Mouse (Mus musculus) layer of hippocampus, adult 11-12 months (tissue): ENCODE results near the gene Pa2g4.
"Not testable (repeated sequence)": the region's sequence is repeated elsewhere in the genome, so short reads cannot be mapped to it uniquely, and the experiment has no call there.

Experiments
- DNase-seq: peaks from one replicate; pipeline ENCODE4 v3.0.0; 2022; ENCODE audit warnings: low spot score

Pa2g4 gene

GRCm38 (mm10) chr10:128578330-128578729, 12.5 kb upstream of the Pa2g4 start:
- DNase-seq = no peak

- no peak for DNase-seq
These were observed 9.3 kb upstream of the Pa2g4 start for GRCm38 (mm10) chr10:128575063-128575462.

- no peak for DNase-seq
These were observed 490 bp downstream of the Pa2g4 start for GRCm38 (mm10) chr10:128565206-128565787.

- no peak for DNase-seq
These were observed 2.2 kb downstream of the Pa2g4 start for GRCm38 (mm10) chr10:128563544-128563943.

- no peak for DNase-seq
These were observed 8.8 kb downstream of the Pa2g4 start for GRCm38 (mm10) chr10:128556963-128557362.

GRCm38 (mm10) chr10:128556286-128556685, 9.5 kb downstream of the Pa2g4 start:
- no peak for DNase-seq

GRCm38 (mm10) chr10:128555567-128555966, 10.2 kb downstream of the Pa2g4 start:
- DNase-seq = not testable (repeated sequence)

GRCm38 (mm10) chr10:128550144-128550823, 15.5 kb downstream of the Pa2g4 start:
- DNase-seq = not testable (repeated sequence)

- not testable (repeated sequence) for DNase-seq
These were observed 16.1 kb downstream of the Pa2g4 start for GRCm38 (mm10) chr10:128549682-128550057.

- DNase-seq = peak; percentile 95
These were observed 16.7 kb downstream of the Pa2g4 start, which contains the start of gene Rpl41 for GRCm38 (mm10) chr10:128548947-128549681. TSS of gene Rpl41 (minus strand) at chr10:128549305.

- not testable (repeated sequence) for DNase-seq
These were observed 17.6 kb downstream of the Pa2g4 start for GRCm38 (mm10) chr10:128548051-128548791.

GRCm38 (mm10) chr10:128547361-128548032, 18.3 kb downstream of the Pa2g4 start, which contains the start of gene Zc3h10:
TSS of gene Zc3h10 (minus strand) at chr10:128547774.
- DNase-seq = peak; percentile 95

GRCm38 (mm10) chr10:128546787-128547186, 19.0 kb downstream of the Pa2g4 start:
- DNase-seq = no peak

GRCm38 (mm10) chr10:128546361-128546760, 19.4 kb downstream of the Pa2g4 start:
- DNase-seq = no peak

- DNase-seq = no peak
These were observed 20.3 kb downstream of the Pa2g4 start for GRCm38 (mm10) chr10:128545570-128545898.

- DNase-seq = no peak
These were observed 20.9 kb downstream of the Pa2g4 start for GRCm38 (mm10) chr10:128544674-128545569.

- no peak for DNase-seq
These were observed 21.6 kb downstream of the Pa2g4 start for GRCm38 (mm10) chr10:128544151-128544657.

GRCm38 (mm10) chr10:128543100-128543499, 22.7 kb downstream of the Pa2g4 start:
- DNase-seq = no peak

- DNase-seq = no peak
These were observed 27.4 kb downstream of the Pa2g4 start for GRCm38 (mm10) chr10:128538340-128538870.

GRCm38 (mm10) chr10:128536266-128536940, 29.4 kb downstream of the Pa2g4 start:
- DNase-seq = peak; percentile 94
